Mouse (Mus musculus) heart, postnatal 0 days (tissue): ENCODE data around the gene Ptgis. TPM values are rescaled to one million over a fixed set of nuclear protein-coding genes. Genes with fewer than 3 reads are reported as not detected.

Experiments
- ATAC-seq: fragments of 200-750 bp; cut with Nextera tagmentation; 2 replicates; pipeline ENCODE4 v1.8.0; 2017; ENCODE audit warnings: low read depth, moderate number of reproducible peaks, moderate library complexity; ENCODE audit not compliant: insufficient read depth
- DNase-seq: peaks from one replicate; pipeline ENCODE4 v3.0.0-alpha.2; 2016; ENCODE audit warnings: low spot score
- H3K27ac ChIP-seq: fragments of 300-500 bp; sonication (generic); 2 replicates; pipeline ENCODE4 v1.5.1; 2014; ENCODE audit warnings: low read depth, mild to moderate bottlenecking
- H3K27me3 ChIP-seq: fragments of 300-500 bp; sonication (generic); 2 replicates; pipeline ENCODE4 v1.6.1; 2014; ENCODE audit warnings: low read length, mixed read lengths; ENCODE audit not compliant: control insufficient read depth, insufficient read depth
- H3K36me3 ChIP-seq: fragments of 300-500 bp; sonication (generic); replicated peaks from 2 replicates; pipeline ENCODE4 v1.6.1; 2014; ENCODE audit warnings: low read length, mixed read lengths; ENCODE audit not compliant: control insufficient read depth, insufficient read depth
- H3K4me1 ChIP-seq: fragments of 300-500 bp; sonication (generic); 2 replicates; pipeline ENCODE4 v1.6.1; 2014; ENCODE audit warnings: antibody characterized with exemption; ENCODE audit not compliant: control insufficient read depth, insufficient read depth
- H3K4me2 ChIP-seq: fragments of 300-500 bp; sonication (generic); 2 replicates; pipeline ENCODE4 v1.6.1; 2014; ENCODE audit warnings: low read depth, mild to moderate bottlenecking, low read length, moderate library complexity
- H3K4me3 ChIP-seq: fragments of 300-500 bp; sonication (generic); 2 replicates; pipeline ENCODE4 v1.5.1; 2014; ENCODE audit warnings: low read depth, low read length
- H3K9ac ChIP-seq: fragments of 300-500 bp; sonication (generic); replicated peaks from 2 replicates; pipeline ENCODE4 v1.6.1; 2014; ENCODE audit warnings: low read depth, low read length, mixed read lengths
- H3K9me3 ChIP-seq: fragments of 300-500 bp; sonication (generic); replicated peaks from 2 replicates; pipeline ENCODE4 v1.6.1; 2016; ENCODE audit warnings: low read length; ENCODE audit not compliant: control insufficient read depth
- CTCF ChIP-seq: IDR thresholded peaks from 2 replicates; pipeline ENCODE4 v1.5.1; 2016; ENCODE audit warnings: antibody characterized with exemption, control low read depth, low read depth
- EP300 ChIP-seq: IDR thresholded peaks from 2 replicates; pipeline ENCODE4 v1.6.1; 2016; ENCODE audit warnings: antibody characterized with exemption, low read depth
- WGBS: fragments of 180-500 bp; shearing (Covaris S2); extraction: QIAGEN DNeasy Blood & Tissue Kit; methylation state at CpG from one replicate; pipeline ENCODE4 v1.1.7; 2014; 5-methylcytosine and 5-hydroxymethylcytosine counted together
- polyA plus RNA-seq: library from polyadenylated mRNA; unstranded; fragments of >200 nt; fragmentation: Nextera tagmentation; extraction: Ambion mirVana; gene quantifications from 2 replicates; pipeline ENCODE4 v1.2.1, GENCODE M21; 2015
- total RNA-seq: library from RNA; depleted of rRNA; stranded (reverse); fragments of >200 nt; gene quantifications from 2 replicates; pipeline ENCODE4 v1.2.3, GENCODE M21; 2014; ENCODE audit warnings: low replicate concordance

Gene Ptgis
- total and polyA plus RNA-seq, 2 experiments from 2014 or later: 22.6 to 60.0 TPM

GRCm38 (mm10) chr2:167232132-167233008 is 8.0 kb downstream of the Ptgis start:
- H3K9ac ChIP-seq: no peak overlapping the region
- 44% methylated on average over 14 of the region's 14 CpGs for WGBS
- H3K36me3 ChIP-seq: no peaks in the 10 kb centered on the region
- ATAC-seq (peak; percentile 16; the same call in 1 of the 2 replicates), DNase-seq (no peak)
- peak overlapping the region; percentile 40 for H3K27ac ChIP-seq
- H3K4me1 ChIP-seq: 0 out of 2 replicates have a peak, but pooled peaks cover 9% of the 10 kb centered on the region
- H3K27me3 ChIP-seq: no peaks in the 10 kb centered on the region
- H3K4me2 ChIP-seq: no peak overlapping the region
- H3K4me3 ChIP-seq: no peak overlapping the region
- TF ChIP-seq CTCF (no peak), EP300 (no peak)
- no peaks in the 10 kb centered on the region for H3K9me3 ChIP-seq

GRCm38 (mm10) chr2:167230554-167230953 is 9.8 kb downstream of the Ptgis start:
- 17% methylated on average over 15 of the region's 15 CpGs for WGBS

GRCm38 (mm10) chr2:167224937-167225336 is 15.5 kb downstream of the Ptgis start:
- Histone ChIP-seq H3K4me2 (no peak overlapping the region), H3K4me1 (no peaks in the 10 kb centered on the region), H3K36me3 (no peaks in the 10 kb centered on the region), H3K9me3 (no peaks in the 10 kb centered on the region), H3K27ac (no peak overlapping the region), H3K27me3 (0 out of 2 replicates have a peak, but pooled peaks cover 3% of the 10 kb centered on the region), H3K9ac (no peak overlapping the region), H3K4me3 (no peak overlapping the region)
- ATAC-seq (no peak), DNase-seq (no peak)
- WGBS: 77% methylated on average over 7 of the region's 7 CpGs
- TF ChIP-seq EP300: no peak
- no peak for TF ChIP-seq CTCF

More at GRCm38 (mm10) chr2:167230554-167230953, 9.8 kb downstream of the Ptgis start:
- TF ChIP-seq CTCF: no peak
- TF ChIP-seq EP300: no peak
- H3K36me3 ChIP-seq: no peaks in the 10 kb centered on the region
- H3K9me3 ChIP-seq: no peaks in the 10 kb centered on the region
- DNase-seq (no peak), ATAC-seq (peak; percentile 31; the same call in 1 of the 2 replicates)
- no peak overlapping the region for H3K9ac ChIP-seq
- no peak overlapping the region for H3K4me3 ChIP-seq
- peak overlapping the region; percentile 12; the same call in 1 of the 2 replicates for H3K4me2 ChIP-seq
- no peak overlapping the region for H3K27ac ChIP-seq
- H3K4me1 ChIP-seq: 0 out of 2 replicates have a peak, but pooled peaks cover 9% of the 10 kb centered on the region
- no peaks in the 10 kb centered on the region for H3K27me3 ChIP-seq

GRCm38 (mm10) chr2:167224194-167224593 is 16.2 kb downstream of the Ptgis start:
- no peak for DNase-seq

GRCm38 (mm10) chr2:167222152-167222551 is 18.3 kb downstream of the Ptgis start:
- H3K4me2 ChIP-seq: no peak overlapping the region
- no peaks in the 10 kb centered on the region for H3K9me3 ChIP-seq
- H3K27me3 ChIP-seq: 0 out of 2 replicates have a peak, but pooled peaks cover 3% of the 10 kb centered on the region
- no peaks in the 10 kb centered on the region for H3K36me3 ChIP-seq
- DNase-seq (peak; percentile 78), ATAC-seq (peak; percentile 45)
- TF ChIP-seq EP300 (no peak), CTCF (peak; percentile 90)
- H3K9ac ChIP-seq: no peak overlapping the region
- no peak overlapping the region for H3K27ac ChIP-seq
- no peak overlapping the region for H3K4me3 ChIP-seq
- no peaks in the 10 kb centered on the region for H3K4me1 ChIP-seq
- WGBS: 21% methylated on average over 7 of the region's 7 CpGs

More at GRCm38 (mm10) chr2:167224194-167224593, 16.2 kb downstream of the Ptgis start:
- WGBS: 86% methylated on average over 6 of the region's 6 CpGs
- TF ChIP-seq CTCF: no peak
- TF ChIP-seq EP300: no peak
- Histone ChIP-seq H3K36me3 (no peaks in the 10 kb centered on the region), H3K4me1 (no peaks in the 10 kb centered on the region), H3K9me3 (no peaks in the 10 kb centered on the region), H3K27me3 (0 out of 2 replicates have a peak, but pooled peaks cover 3% of the 10 kb centered on the region), H3K4me2 (no peak overlapping the region), H3K9ac (no peak overlapping the region), H3K27ac (no peak overlapping the region), H3K4me3 (no peak overlapping the region)
- no peak for ATAC-seq
